In the genomic region with DNA sequence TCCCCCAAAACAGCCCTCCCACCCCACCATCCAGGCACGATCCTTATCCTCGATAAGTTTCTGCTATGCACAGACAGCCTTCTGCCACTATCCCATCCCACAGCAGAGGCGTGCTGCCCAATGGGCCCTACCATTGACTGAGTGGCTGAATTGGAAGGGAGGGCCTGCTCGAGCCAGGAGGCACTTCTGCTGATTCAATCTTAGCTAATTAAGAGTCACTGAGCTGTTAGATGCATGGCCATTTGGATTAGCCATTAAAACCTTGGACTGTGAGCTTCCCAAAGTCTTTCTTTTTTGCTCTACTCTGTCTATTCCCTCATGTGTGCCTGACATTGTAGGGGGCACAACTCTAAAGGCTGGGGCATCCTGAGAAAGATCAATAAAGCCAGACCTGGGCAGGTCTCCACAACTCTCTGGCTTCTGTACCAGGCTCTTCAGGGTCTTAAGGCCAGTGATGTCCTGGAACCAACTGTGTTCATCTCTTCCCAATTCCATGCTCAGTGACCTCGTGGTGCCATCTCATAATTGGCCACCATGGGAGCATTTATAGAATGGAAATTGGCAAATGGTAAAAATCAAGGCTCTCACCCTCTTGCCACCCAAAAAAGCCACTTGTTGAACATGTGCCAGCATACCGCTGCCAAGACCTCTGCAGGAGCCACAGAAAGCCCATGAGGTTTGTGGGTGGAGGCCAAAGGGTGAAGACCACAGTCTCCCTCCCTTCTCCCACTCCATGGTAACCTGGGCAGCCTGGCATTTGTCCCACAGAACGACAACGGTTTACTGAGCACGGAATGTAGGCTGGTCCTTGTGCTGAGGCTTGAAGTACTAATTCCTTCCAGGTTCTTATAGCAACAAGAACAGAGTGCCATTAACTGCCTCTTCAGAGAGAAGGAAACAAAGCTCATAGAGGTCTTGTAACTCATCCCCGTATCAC, we compare ENCODE assay signal across 11 mouse cellular contexts.
DNase-seq lines count a peak whose midpoint lies in the region; ATAC-seq and TF ChIP-seq lines count a peak whose summit lies in the region.
"Had no signal": no experiment of that assay in that cellular context is flagged by ENCODE, and none has a peak within 500 bp of the region (broad histone marks: within the 10 kb centered on the region; RNA-seq: fewer than 3 reads in every experiment).

No protein-coding gene starts in this region.

- H3K27ac ChIP-seq in forebrain, postnatal 0 days (ENCODE audit: low read depth, low read length) = no peak overlapping the region
- no peak overlapping the region for H3K27ac ChIP-seq in forebrain, embryonic 13.5 days
- no peak overlapping the region for H3K27ac ChIP-seq in heart, adult 2 months
- H3K27ac ChIP-seq: left cerebral cortex, adult 2 months; liver, embryonic 14.5 days had no signal

- no peaks in the 10 kb centered on the region for H3K4me1 ChIP-seq in forebrain, postnatal 0 days (ENCODE audit: insufficient read depth)
- peaks cover 4% of the 10 kb centered on the region; the same call in 1 of the 2 replicates for H3K4me1 ChIP-seq in forebrain, embryonic 13.5 days
- H3K4me1 ChIP-seq in heart, adult 2 months (ENCODE audit: control insufficient read depth, insufficient read depth, low read length) = peaks cover 2% of the 10 kb centered on the region; the same call in 1 of the 2 replicates

- no peak overlapping the region for H3K4me3 ChIP-seq in forebrain, postnatal 0 days (ENCODE audit: low read depth, low read length)
- H3K4me3 ChIP-seq in forebrain, embryonic 13.5 days = no peak overlapping the region
- no peak overlapping the region for H3K4me3 ChIP-seq in heart, adult 2 months
- H3K4me3 ChIP-seq: left cerebral cortex, adult 2 months had no signal

- no peaks in the 10 kb centered on the region for H3K79me2 ChIP-seq in heart, adult 2 months (replicated peaks; ENCODE audit: control insufficient read depth, insufficient read depth, low read length)

- no peaks in the 10 kb centered on the region for H3K36me3 ChIP-seq in forebrain, postnatal 0 days (ENCODE audit: insufficient read depth)
- H3K36me3 ChIP-seq in forebrain, embryonic 13.5 days (ENCODE audit: poor library complexity, severe bottlenecking) = no peaks in the 10 kb centered on the region
- H3K36me3 ChIP-seq in heart, adult 2 months (ENCODE audit: control insufficient read depth, insufficient read depth, low read length) = no peaks in the 10 kb centered on the region

- no peak for TF ChIP-seq CTCF in forebrain, postnatal 0 days (IDR thresholded peaks at IDR 0.05; ENCODE audit: low read depth)
- no peak for TF ChIP-seq CTCF in heart, adult 2 months (IDR thresholded peaks at IDR 0.05)

- H3K9ac ChIP-seq in forebrain, postnatal 0 days = no peak overlapping the region
- no peak overlapping the region for H3K9ac ChIP-seq in forebrain, embryonic 13.5 days
- H3K9ac ChIP-seq in heart, adult 2 months (ENCODE audit: low read depth, low read length) = no peak overlapping the region
- H3K9ac ChIP-seq: liver, embryonic 14.5 days had no signal

- no peaks in the 10 kb centered on the region for H3K9me3 ChIP-seq in forebrain, postnatal 0 days (ENCODE audit: low read length)
- no peaks in the 10 kb centered on the region for H3K9me3 ChIP-seq in forebrain, embryonic 13.5 days (replicated peaks)

- WGBS in forebrain, postnatal 0 days = 60% methylated on average over 10 of the region's 10 CpGs
- whole genome bisulfite sequencing in forebrain, embryonic 13.5 days = 82% methylated on average over 10 of the region's 10 CpGs
- 73% methylated on average over 10 of the region's 10 CpGs for WGBS in heart, adult 2 months

- H3K4me2 ChIP-seq in forebrain, postnatal 0 days (ENCODE audit: low read depth) = no peak overlapping the region
- H3K4me2 ChIP-seq in forebrain, embryonic 13.5 days = no peak overlapping the region

- no peak for TF ChIP-seq EP300 in heart, adult 2 months (IDR thresholded peaks at IDR 0.05; ENCODE audit: insufficient read depth, low read depth, low read length)

- intact Hi-C loops in heart, adult 2 months (cut with DNase I) = no loop called here

- TF ChIP-seq POLR2A in heart, adult 2 months (IDR thresholded peaks at IDR 0.05; ENCODE audit: insufficient read depth, low read depth, low read length) = no peak

- H3K27me3 ChIP-seq in forebrain, postnatal 0 days (ENCODE audit: insufficient read depth, low read length) = no peaks in the 10 kb centered on the region
- no peaks in the 10 kb centered on the region for H3K27me3 ChIP-seq in forebrain, embryonic 13.5 days
- no peaks in the 10 kb centered on the region for H3K27me3 ChIP-seq in heart, adult 2 months (ENCODE audit: control insufficient read depth, insufficient read depth, low read length)

- peak; percentile 69 for ATAC-seq in forebrain, postnatal 0 days
- no peak for ATAC-seq in forebrain, embryonic 13.5 days
- ATAC-seq: forebrain, embryonic 14.5 days had no signal

- DNase-seq in forebrain, postnatal 0 days = peak; percentile 63
- DNase-seq in right cerebral cortex, postnatal 4 days = peak; percentile 33
- no peak for DNase-seq in right cerebral cortex, adult 18-20 months
- DNase-seq in kidney, postnatal 25 days = peak; percentile 91 to 94
- no peak for DNase-seq in embryo, embryonic 10 days (ENCODE audit: low spot score)
- no peak for DNase-seq in heart, adult 2 months
- no peak for DNase-seq in spleen, adult 18-20 months

Comparison
In these comparisons a context has a peak if more than half of its experiments do, and no peak if none do; other contexts are left out.
1. DNase-seq: peak in forebrain, postnatal 0 days (single experiment), right cerebral cortex, postnatal 4 days (single experiment) and kidney, postnatal 25 days (2 of 2); none in right cerebral cortex, adult 18-20 months (single experiment), embryo, embryonic 10 days (single experiment), heart, adult 2 months (0 of 2) and spleen, adult 18-20 months (0 of 2).